Mouse (Mus musculus) embryonic facial prominence, embryonic 10.5 days (tissue): ENCODE measurements around the gene Isca2. TPM values are rescaled to one million over a fixed set of nuclear protein-coding genes. Genes with fewer than 3 reads are reported as not detected.
A peak's percentile ranks its signal among the peaks of the same experiment; 100 is the strongest.

Experiments used
- DNase-seq: peaks from one replicate; pipeline ENCODE4 v3.0.0-alpha.2; 2017; ENCODE audit warnings: low spot score
- H3K27ac ChIP-seq: fragments of 300-500 bp; sonication (generic); replicated peaks from 2 replicates; pipeline ENCODE4 v1.5.1; 2016; ENCODE audit warnings: mild to moderate bottlenecking
- H3K27me3 ChIP-seq: fragments of 300-500 bp; sonication (generic); replicated peaks from 2 replicates; pipeline ENCODE4 v1.6.1; 2016; ENCODE audit warnings: low read depth, mild to moderate bottlenecking; ENCODE audit not compliant: poor library complexity, severe bottlenecking
- H3K36me3 ChIP-seq: fragments of 300-500 bp; sonication (generic); replicated peaks from 2 replicates; pipeline ENCODE4 v1.6.1; 2016; ENCODE audit warnings: mild to moderate bottlenecking, moderate library complexity
- H3K4me1 ChIP-seq: fragments of 300-500 bp; sonication (generic); 2 replicates; pipeline ENCODE4 v1.6.1; 2016
- H3K4me3 ChIP-seq: fragments of 300-500 bp; sonication (generic); 2 replicates; pipeline ENCODE4 v1.5.1; 2016; ENCODE audit warnings: mild to moderate bottlenecking, moderate library complexity
- H3K9me3 ChIP-seq: fragments of 300-500 bp; sonication (generic); 2 replicates; pipeline ENCODE4 v1.6.1; 2016; ENCODE audit warnings: mild to moderate bottlenecking
- WGBS: fragments of 180-500 bp; shearing (Covaris S2); methylation state at CpG from one replicate; pipeline ENCODE4 v1.1.7; 2016; 5-methylcytosine and 5-hydroxymethylcytosine counted together
- polyA plus RNA-seq: library from polyadenylated mRNA; unstranded; fragments of >200 nt; fragmentation: Nextera tagmentation; extraction: Ambion mirVana; gene quantifications from 2 replicates; pipeline ENCODE4 v1.2.1, GENCODE M21; 2016

The Isca2 gene
- polyA plus RNA-seq = 135 and 141 TPM in 2 replicates

- peaks cover 44% of the 10 kb centered on the region for H3K36me3 ChIP-seq
- H3K4me1 ChIP-seq = peaks cover 34% of the 10 kb centered on the region
- peak within 1 kb of the TSS; percentile 94 for H3K27ac ChIP-seq
- no peaks in the 10 kb centered on the region for H3K9me3 ChIP-seq
- H3K27me3 ChIP-seq = no peaks in the 10 kb centered on the region
- peak; percentile 98 for DNase-seq
- under 1% methylated on average over 50 of the region's 50 CpGs for WGBS
- peak within 1 kb of the TSS; percentile 76 for H3K4me3 ChIP-seq
Observed at GRCm38 (mm10) chr12:84772726-84773441, at the start of gene Isca2, which contains the start of gene Npc2. TSS of gene Isca2 (plus strand) at chr12:84773251. TSS of gene Npc2 (minus strand) at chr12:84773152.

GRCm38 (mm10) chr12:84726391-84726790 lies 46.7 kb upstream of the Isca2 start:
- Histone ChIP-seq H3K27me3 (no peaks in the 10 kb centered on the region), H3K4me3 (no peak overlapping the region), H3K9me3 (no peaks in the 10 kb centered on the region), H3K4me1 (no peaks in the 10 kb centered on the region), H3K36me3 (no peaks in the 10 kb centered on the region), H3K27ac (no peak overlapping the region)
- no peak for DNase-seq
- WGBS = 89% methylated on average over 4 of the region's 4 CpGs

- 66% methylated on average over 4 of the region's 4 CpGs for WGBS
- Histone ChIP-seq H3K4me1 (no peaks in the 10 kb centered on the region), H3K27ac (no peak overlapping the region), H3K36me3 (no peaks in the 10 kb centered on the region), H3K4me3 (no peak overlapping the region), H3K27me3 (no peaks in the 10 kb centered on the region), H3K9me3 (no peaks in the 10 kb centered on the region)
- DNase-seq = no peak
Observed at GRCm38 (mm10) chr12:84726986-84727385, 46.1 kb upstream of the Isca2 start.

GRCm38 (mm10) chr12:84727434-84727833 lies 45.6 kb upstream of the Isca2 start:
- DNase-seq = no peak
- H3K36me3 ChIP-seq = no peaks in the 10 kb centered on the region

GRCm38 (mm10) chr12:84728421-84728820 lies 44.6 kb upstream of the Isca2 start:
- H3K27me3 ChIP-seq = no peaks in the 10 kb centered on the region
- WGBS = 91% methylated on average over 10 of the region's 10 CpGs
- peaks cover 7% of the 10 kb centered on the region; the same call in 1 of the 2 replicates for H3K4me1 ChIP-seq
- H3K9me3 ChIP-seq = no peaks in the 10 kb centered on the region
- no peak for DNase-seq
- H3K36me3 ChIP-seq = no peaks in the 10 kb centered on the region
- no peak overlapping the region for H3K27ac ChIP-seq
- H3K4me3 ChIP-seq = no peak overlapping the region

More at GRCm38 (mm10) chr12:84727434-84727833, 45.6 kb upstream of the Isca2 start:
- H3K27me3 ChIP-seq = no peaks in the 10 kb centered on the region
- WGBS = 78% methylated on average over 5 of the region's 5 CpGs
- H3K4me1 ChIP-seq = 0 out of 2 replicates have a peak, but pooled peaks cover under 1% of the 10 kb centered on the region
- H3K9me3 ChIP-seq = no peaks in the 10 kb centered on the region
- no peak overlapping the region for H3K4me3 ChIP-seq
- no peak overlapping the region for H3K27ac ChIP-seq

GRCm38 (mm10) chr12:84733366-84733765 lies 39.7 kb upstream of the Isca2 start:
- 75% methylated on average over 13 of the region's 13 CpGs for WGBS
- no peak overlapping the region for H3K4me3 ChIP-seq
- no peaks in the 10 kb centered on the region for H3K9me3 ChIP-seq
- no peak overlapping the region for H3K27ac ChIP-seq
- H3K36me3 ChIP-seq = no peaks in the 10 kb centered on the region
- H3K27me3 ChIP-seq = no peaks in the 10 kb centered on the region
- H3K4me1 ChIP-seq = peaks cover 7% of the 10 kb centered on the region; the same call in 1 of the 2 replicates
- DNase-seq = no peak

- no peak for DNase-seq
- no peaks in the 10 kb centered on the region for H3K4me1 ChIP-seq
- 90% methylated on average over 10 of the region's 10 CpGs for WGBS
- H3K36me3 ChIP-seq = no peaks in the 10 kb centered on the region
- H3K9me3 ChIP-seq = no peaks in the 10 kb centered on the region
- 0 out of 2 replicates have a peak, but pooled peaks cover 5% of the 10 kb centered on the region for H3K27me3 ChIP-seq
- no peak overlapping the region for H3K27ac ChIP-seq
- H3K4me3 ChIP-seq = no peak overlapping the region
Observed at GRCm38 (mm10) chr12:84743496-84743895, 29.6 kb upstream of the Isca2 start.

GRCm38 (mm10) chr12:84745700-84746099 lies 27.4 kb upstream of the Isca2 start:
- Histone ChIP-seq H3K9me3 (no peaks in the 10 kb centered on the region), H3K4me1 (no peaks in the 10 kb centered on the region), H3K4me3 (no peak overlapping the region), H3K36me3 (no peaks in the 10 kb centered on the region), H3K27me3 (0 out of 2 replicates have a peak, but pooled peaks cover 5% of the 10 kb centered on the region), H3K27ac (no peak overlapping the region)
- WGBS = 55% methylated on average over 4 of the region's 4 CpGs
- no peak for DNase-seq

GRCm38 (mm10) chr12:84748134-84748533 lies 24.9 kb upstream of the Isca2 start:
- peaks cover 10% of the 10 kb centered on the region for H3K4me1 ChIP-seq
- no peaks in the 10 kb centered on the region for H3K9me3 ChIP-seq
- no peak overlapping the region for H3K4me3 ChIP-seq
- 0 out of 2 replicates have a peak, but pooled peaks cover 5% of the 10 kb centered on the region for H3K27me3 ChIP-seq
- 82% methylated on average over 3 of the region's 3 CpGs for WGBS
- DNase-seq = no peak
- H3K27ac ChIP-seq = no peak overlapping the region
- H3K36me3 ChIP-seq = no peaks in the 10 kb centered on the region

- no peak for DNase-seq
- H3K4me3 ChIP-seq = no peak overlapping the region
- peaks cover 17% of the 10 kb centered on the region for H3K4me1 ChIP-seq
- H3K27ac ChIP-seq = no peak overlapping the region
- peaks cover 18% of the 10 kb centered on the region for H3K36me3 ChIP-seq
- H3K27me3 ChIP-seq = 0 out of 2 replicates have a peak, but pooled peaks cover 2% of the 10 kb centered on the region
- no peaks in the 10 kb centered on the region for H3K9me3 ChIP-seq
- 85% methylated on average over 14 of the region's 14 CpGs for WGBS
Observed at GRCm38 (mm10) chr12:84750661-84751060, 22.4 kb upstream of the Isca2 start.

GRCm38 (mm10) chr12:84752131-84752977 lies 20.7 kb upstream of the Isca2 start:
- Histone ChIP-seq H3K27me3 (no peaks in the 10 kb centered on the region), H3K9me3 (no peaks in the 10 kb centered on the region), H3K27ac (peak overlapping the region; percentile 48; the same call in 1 of the 2 replicates), H3K4me1 (peaks cover 17% of the 10 kb centered on the region), H3K4me3 (no peak overlapping the region), H3K36me3 (peaks cover 35% of the 10 kb centered on the region)
- 52% methylated on average over 14 of the region's 14 CpGs for WGBS
- DNase-seq = no peak

GRCm38 (mm10) chr12:84755008-84755695 lies 17.9 kb upstream of the Isca2 start:
- peak; percentile 80 for DNase-seq
- H3K4me3 ChIP-seq = no peak overlapping the region
- peaks cover 63% of the 10 kb centered on the region for H3K36me3 ChIP-seq
- no peak overlapping the region for H3K27ac ChIP-seq
- 59% methylated on average over 16 of the region's 16 CpGs for whole genome bisulfite sequencing
- H3K4me1 ChIP-seq = peaks cover 17% of the 10 kb centered on the region
- H3K9me3 ChIP-seq = no peaks in the 10 kb centered on the region
- no peaks in the 10 kb centered on the region for H3K27me3 ChIP-seq
